9 mouse cellular contexts compared by ENCODE assay signal in the genomic region with DNA sequence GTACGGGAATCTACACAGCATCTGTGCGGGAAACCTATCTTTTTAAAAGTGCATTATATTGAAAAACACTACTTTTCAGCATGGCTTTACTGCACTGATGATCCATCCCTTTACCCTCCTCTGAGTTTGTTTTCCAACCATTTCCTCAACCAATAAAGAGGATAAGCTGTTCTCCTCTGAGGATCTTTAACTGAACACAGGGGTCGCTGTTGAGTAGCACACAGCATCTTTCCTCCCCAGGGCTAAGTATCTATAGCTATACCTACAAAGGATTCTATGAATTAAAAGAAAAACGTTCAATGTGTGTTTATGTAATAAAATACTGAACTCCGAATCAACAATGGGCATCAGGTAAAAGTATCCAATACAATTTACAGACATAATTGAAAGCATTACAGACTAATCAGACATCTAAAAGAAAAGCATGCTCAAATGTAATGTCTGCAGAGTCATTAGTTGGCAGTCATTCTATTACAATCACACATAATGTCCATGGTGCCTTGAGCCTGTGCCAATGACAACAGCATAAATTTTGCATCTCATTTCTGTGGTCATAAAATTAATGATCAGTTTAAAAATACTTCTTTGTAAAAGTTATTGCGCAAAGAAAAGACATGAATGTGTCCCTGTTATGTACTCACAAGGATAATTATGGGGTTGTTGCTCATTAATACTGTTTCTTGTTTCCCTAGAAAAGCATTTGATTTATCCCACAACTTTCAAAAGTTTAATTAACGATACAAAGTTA. TPM values are rescaled to one million over a fixed set of nuclear protein-coding genes. Genes with fewer than 3 reads are reported as not detected.
DNase-seq lines count a peak whose midpoint lies in the region; ATAC-seq and TF ChIP-seq lines count a peak whose summit lies in the region.
"Had no signal": no experiment of that assay in that cellular context is flagged by ENCODE, and none has a peak within 500 bp of the region (broad histone marks: within the 10 kb centered on the region; RNA-seq: fewer than 3 reads in every experiment).

No protein-coding gene starts in this region.

- DNase-seq in adrenal gland, adult 2 months: peak; percentile 71
- no peak for DNase-seq in adrenal gland, postnatal 4 days (ENCODE audit: low spot score in 2 of 2)
- no peak for DNase-seq in liver, postnatal 0 days
- peak; percentile 69 for DNase-seq in embryo, embryonic 10 days (ENCODE audit: low spot score)
- no peak for DNase-seq in layer of hippocampus, adult 9-10 months (ENCODE audit: low spot score)
- no peak for DNase-seq in left cerebral cortex, postnatal 10 days (ENCODE audit: extremely low spot score in 1 of 2, low spot score in 2 of 2)

- no peak for ATAC-seq in liver, postnatal 0 days
- ATAC-seq in liver, embryonic 12.5 days: no peak
- ATAC-seq in neural tube, embryonic 13.5 days (ENCODE audit: low read depth): peak; percentile 79

- peak; percentile 65 for TF ChIP-seq CTCF in liver, postnatal 0 days (IDR thresholded peaks at IDR 0.05; ENCODE audit: low read depth)

- H3K27me3 ChIP-seq in liver, postnatal 0 days (ENCODE audit: insufficient read depth, low read length): no peaks in the 10 kb centered on the region
- H3K27me3 ChIP-seq in liver, embryonic 12.5 days (replicated peaks): peaks cover 5% of the 10 kb centered on the region; the same call in 1 of the 2 replicates
- no peaks in the 10 kb centered on the region for H3K27me3 ChIP-seq in neural tube, embryonic 13.5 days

- TF ChIP-seq EP300 in liver, postnatal 0 days (IDR thresholded peaks at IDR 0.05; ENCODE audit: low read depth): no peak

- no peak overlapping the region for H3K4me2 ChIP-seq in liver, postnatal 0 days (ENCODE audit: low read depth, low read length)
- no peak overlapping the region for H3K4me2 ChIP-seq in liver, embryonic 12.5 days
- H3K4me2 ChIP-seq in neural tube, embryonic 13.5 days: no peak overlapping the region
- H3K4me2 ChIP-seq: heart, embryonic 15.5 days had no signal

- no peaks in the 10 kb centered on the region for H3K4me1 ChIP-seq in liver, postnatal 0 days (ENCODE audit: insufficient read depth)
- no peaks in the 10 kb centered on the region for H3K4me1 ChIP-seq in liver, embryonic 12.5 days
- H3K4me1 ChIP-seq in neural tube, embryonic 13.5 days (replicated peaks): peaks cover 38% of the 10 kb centered on the region
- H3K4me1 ChIP-seq: heart, embryonic 15.5 days had no signal

- peaks cover 9% of the 10 kb centered on the region for H3K36me3 ChIP-seq in liver, postnatal 0 days (replicated peaks; ENCODE audit: insufficient read depth, low read length)
- H3K36me3 ChIP-seq in liver, embryonic 12.5 days: no peaks in the 10 kb centered on the region
- no peaks in the 10 kb centered on the region for H3K36me3 ChIP-seq in neural tube, embryonic 13.5 days
- H3K36me3 ChIP-seq: heart, embryonic 15.5 days had no signal

- intact Hi-C loops in left cerebral cortex, postnatal 10 days (cut with DNase I): no loop called here

- H3K9ac ChIP-seq in liver, postnatal 0 days (replicated peaks): no peak overlapping the region
- no peak overlapping the region for H3K9ac ChIP-seq in liver, embryonic 12.5 days
- no peak overlapping the region for H3K9ac ChIP-seq in neural tube, embryonic 13.5 days
- H3K9ac ChIP-seq: heart, embryonic 15.5 days had no signal

- no peaks in the 10 kb centered on the region for H3K9me3 ChIP-seq in liver, postnatal 0 days (ENCODE audit: low read length)
- H3K9me3 ChIP-seq in liver, embryonic 12.5 days (replicated peaks): no peaks in the 10 kb centered on the region
- no peaks in the 10 kb centered on the region for H3K9me3 ChIP-seq in neural tube, embryonic 13.5 days
- H3K9me3 ChIP-seq: heart, embryonic 15.5 days had no signal

- no peak overlapping the region for H3K4me3 ChIP-seq in liver, postnatal 0 days (ENCODE audit: low read depth, low read length)
- H3K4me3 ChIP-seq in liver, embryonic 12.5 days: no peak overlapping the region
- H3K4me3 ChIP-seq in neural tube, embryonic 13.5 days: no peak overlapping the region
- H3K4me3 ChIP-seq: heart, embryonic 15.5 days had no signal

- 60% methylated on average over 7 of the region's 7 CpGs for WGBS in liver, postnatal 0 days (ENCODE audit: insufficient replicate concordance)
- 53% methylated on average over 7 of the region's 7 CpGs for WGBS in liver, embryonic 12.5 days (ENCODE audit: insufficient replicate concordance)
- 25% methylated on average over 7 of the region's 7 CpGs for WGBS in neural tube, embryonic 13.5 days

- H3K27ac ChIP-seq in liver, postnatal 0 days (ENCODE audit: low read depth): no peak overlapping the region
- no peak overlapping the region for H3K27ac ChIP-seq in liver, embryonic 12.5 days
- no peak overlapping the region; the same call in 1 of the 2 replicates for H3K27ac ChIP-seq in neural tube, embryonic 13.5 days (replicated peaks)
- H3K27ac ChIP-seq: heart, embryonic 15.5 days had no signal

RNA-seq across cellular contexts. Expression of gene Skap2, which starts 13.8 kb away (rescaled TPM):
- 10 to 100 TPM; 45.6 to 57.5 TPM for total RNA-seq in adrenal gland, adult 2 months (2021)
- polyA plus RNA-seq in adrenal gland, adult 2 months (2012; rRNA removed): 2.9 and 3.5 TPM in 2 replicates
- total RNA-seq in adrenal gland, postnatal 4 days (2021): 10 to 100 TPM; 42.5 to 46.4 TPM
- 25.1 and 25.3 TPM in 2 replicates for polyA plus RNA-seq in liver, postnatal 0 days (2015; fragmentation: Nextera tagmentation; extraction: Ambion mirVana)
- polyA plus RNA-seq in liver, embryonic 12.5 days (2016; fragmentation: Nextera tagmentation; extraction: Ambion mirVana): 22.2 and 22.6 TPM in 2 replicates
- polyA plus RNA-seq in neural tube, embryonic 13.5 days (2015; fragmentation: Nextera tagmentation; extraction: Ambion mirVana): 37.0 and 44.6 TPM in 2 replicates
- 1 to 10 TPM; 6.4 to 7.7 TPM for total RNA-seq in left cerebral cortex, postnatal 10 days (2021)

Comparison
In these comparisons a context has a peak if more than half of its experiments do, and no peak if none do; other contexts are left out.
1. DNase-seq: peak in adrenal gland, adult 2 months (single experiment) and embryo, embryonic 10 days (single experiment); none in adrenal gland, postnatal 4 days (0 of 2), liver, postnatal 0 days (single experiment), layer of hippocampus, adult 9-10 months (single experiment) and left cerebral cortex, postnatal 10 days (0 of 2).